Mouse (Mus musculus): ENCODE measurements around the gene Igbp1b.

The Igbp1b gene

GRCm38 (mm10) chr6:138658516-138658915 is at the start of gene Igbp1b:
TSS of gene Igbp1b (minus strand) at chr6:138658544.
- DNase-seq (ENCODE audit: low spot score in 2 of 2) = no peak

- DNase-seq (ENCODE audit: low spot score in 2 of 2) = no peak
Observed at GRCm38 (mm10) chr6:138682959-138683358, 24.6 kb upstream of the Igbp1b start.

DNA sequence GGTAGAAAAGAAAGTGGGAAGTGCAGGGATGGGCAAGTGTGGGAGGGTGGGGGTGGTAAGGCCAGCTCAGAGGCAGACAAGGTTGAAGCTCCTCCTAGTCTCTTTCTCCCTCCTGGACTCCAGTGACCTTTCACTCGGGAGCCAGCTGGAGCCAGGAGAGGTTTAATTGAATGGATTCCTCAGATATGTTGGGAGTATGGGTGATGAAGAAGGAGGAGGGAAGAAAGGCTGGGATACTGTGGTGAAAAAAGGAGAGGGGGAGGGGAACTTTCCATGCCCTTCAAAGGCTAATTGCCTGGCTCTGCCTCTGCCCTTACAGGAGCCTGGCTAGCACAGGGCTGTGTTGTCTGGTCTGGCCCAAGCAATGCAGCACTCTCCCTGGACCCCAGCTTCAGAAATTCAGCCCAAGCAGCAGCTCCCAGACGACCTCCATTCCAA is 14.4 kb upstream of the Igbp1b start:
- no peak for DNase-seq (ENCODE audit: low spot score in 2 of 2)

GRCm38 (mm10) chr6:138665416-138665815 is 7.1 kb upstream of the Igbp1b start:
- DNase-seq (ENCODE audit: low spot score in 2 of 2) = no peak

DNA sequence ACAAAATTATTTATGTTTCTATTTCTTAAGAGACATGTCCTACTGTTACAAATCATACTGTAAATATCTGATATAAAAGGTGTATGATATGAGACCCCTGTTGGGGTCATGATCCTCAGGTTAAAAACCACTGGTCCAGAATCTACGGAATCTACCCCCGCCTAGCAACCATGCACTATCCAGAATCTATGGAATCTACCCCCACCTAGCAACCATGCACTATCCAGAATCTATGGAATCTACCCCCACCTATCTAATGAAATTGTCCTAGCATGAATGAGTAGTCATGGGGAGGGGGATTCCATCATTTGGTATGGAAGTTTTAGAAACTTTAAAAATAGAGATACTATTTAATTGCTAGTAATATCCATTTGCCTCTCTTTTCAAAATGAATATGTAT is 12.7 kb downstream of the Igbp1b start:
- DNase-seq (ENCODE audit: low spot score in 2 of 2) = no peak

DNA sequence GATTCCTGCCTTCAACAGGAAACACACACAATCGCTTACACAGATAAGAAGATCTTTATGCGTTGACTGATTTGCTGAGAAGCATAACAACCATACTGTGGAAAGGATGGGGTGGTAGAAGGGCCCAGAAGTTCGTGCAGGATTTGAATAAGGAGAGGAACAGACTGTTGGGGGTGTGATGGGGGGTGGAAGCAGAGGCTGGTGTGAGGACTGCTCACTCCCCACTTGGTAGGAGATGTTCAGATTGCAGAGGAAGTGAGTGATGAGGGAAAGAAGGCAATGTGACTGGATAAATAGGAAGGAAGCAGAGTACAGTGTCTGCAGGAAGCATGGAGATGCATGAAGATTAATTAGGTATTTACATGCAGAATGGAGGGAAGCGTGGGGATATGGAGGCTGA is 19.0 kb downstream of the Igbp1b start:
- DNase-seq (ENCODE audit: low spot score in 2 of 2) = no peak

DNA sequence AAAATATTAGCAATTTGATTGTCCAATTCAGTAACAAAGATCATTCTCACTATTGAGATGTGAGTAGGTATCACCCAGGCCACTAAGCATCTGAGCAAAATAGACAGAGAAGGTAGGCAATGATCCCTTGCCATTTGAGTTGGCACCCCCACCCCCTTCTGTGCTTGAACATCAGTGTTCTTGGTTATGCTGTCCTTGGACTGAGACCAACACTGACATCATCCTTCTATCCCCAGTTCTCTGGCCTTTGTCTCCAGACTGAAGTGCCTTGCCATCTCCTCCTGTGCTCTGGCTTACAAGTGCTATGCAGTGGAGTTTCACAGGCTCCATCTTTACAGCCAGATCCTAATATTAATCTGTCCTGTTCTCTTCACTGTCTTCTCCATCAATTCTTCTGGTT is 37.6 kb downstream of the Igbp1b start:
- DNase-seq (ENCODE audit: low spot score in 2 of 2) = no peak

DNA sequence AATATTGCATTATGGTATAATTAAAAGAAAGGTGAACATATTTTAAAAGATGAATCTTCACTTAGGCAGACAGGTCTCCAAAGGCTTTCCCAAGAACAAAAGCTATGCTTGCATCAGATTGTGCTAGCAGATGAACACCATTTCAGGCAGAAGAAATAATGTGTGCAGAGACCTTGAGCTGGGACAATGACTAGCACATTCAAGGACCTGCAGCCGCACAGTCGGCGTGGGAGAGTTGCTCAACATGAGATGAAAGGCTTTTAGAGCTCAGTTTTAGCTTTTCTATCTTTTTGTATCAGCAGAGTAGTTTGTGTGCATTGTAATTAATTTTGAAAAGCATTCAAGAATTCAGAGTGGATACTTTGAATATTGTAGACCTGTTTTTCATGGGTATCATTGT is 39.9 kb downstream of the Igbp1b start:
- DNase-seq (ENCODE audit: low spot score in 2 of 2) = no peak
